Mouse (Mus musculus) liver, embryonic 11.5 days (tissue): ENCODE measurements around the gene Ccdc134. TPM values are rescaled to one million over a fixed set of nuclear protein-coding genes. Genes with fewer than 3 reads are reported as not detected.

Experiments
- ATAC-seq: fragments of 200-750 bp; cut with Nextera tagmentation; replicated peaks from 2 replicates; pipeline ENCODE4 v1.8.0; 2017; ENCODE audit warnings: moderate number of reproducible peaks, mild to moderate bottlenecking, moderate TSS enrichment, moderate library complexity; ENCODE audit not compliant: low FRiP score
- DNase-seq: peaks from one replicate; pipeline ENCODE4 v3.0.0-alpha.2; 2017; ENCODE audit warnings: low spot score
- H3K27ac ChIP-seq: fragments of 300-500 bp; sonication (generic); 2 replicates; pipeline ENCODE4 v1.5.1; 2014; ENCODE audit warnings: mild to moderate bottlenecking, low read depth, low read length, control low read depth
- H3K27me3 ChIP-seq: fragments of 300-500 bp; sonication (generic); replicated peaks from 2 replicates; pipeline ENCODE4 v1.6.1; 2014; ENCODE audit warnings: low read length, mixed read lengths; ENCODE audit not compliant: control insufficient read depth, insufficient read depth
- H3K36me3 ChIP-seq: fragments of 300-500 bp; sonication (generic); 2 replicates; pipeline ENCODE4 v1.6.1; 2014; ENCODE audit warnings: mild to moderate bottlenecking, low read length, moderate library complexity, mixed read lengths; ENCODE audit not compliant: control insufficient read depth, insufficient read depth
- H3K4me1 ChIP-seq: fragments of 300-500 bp; sonication (generic); replicated peaks from 2 replicates; pipeline ENCODE4 v1.6.1; 2014; ENCODE audit warnings: low read length, mixed read lengths; ENCODE audit not compliant: control insufficient read depth, insufficient read depth
- H3K4me2 ChIP-seq: fragments of 300-500 bp; sonication (generic); 2 replicates; pipeline ENCODE4 v1.6.1; 2014; ENCODE audit warnings: mild to moderate bottlenecking, control low read depth, moderate library complexity
- H3K4me3 ChIP-seq: fragments of 300-500 bp; sonication (generic); 2 replicates; pipeline ENCODE4 v1.5.1; 2014; ENCODE audit warnings: low read depth, low read length, control low read depth
- H3K9ac ChIP-seq: fragments of 300-500 bp; sonication (generic); 2 replicates; pipeline ENCODE4 v1.6.1; 2014; ENCODE audit warnings: low read depth, low read length, control low read depth
- H3K9me3 ChIP-seq: fragments of 300-500 bp; sonication (generic); 2 replicates; pipeline ENCODE4 v1.6.1; 2016; ENCODE audit warnings: low read length, inconsistent platforms, mixed read lengths; ENCODE audit not compliant: control insufficient read depth
- WGBS: fragments of 180-500 bp; shearing (Covaris S2); extraction: QIAGEN DNeasy Blood & Tissue Kit; methylation state at CpG from one replicate; pipeline ENCODE4 v1.1.7; 2014; 5-methylcytosine and 5-hydroxymethylcytosine counted together
- polyA plus RNA-seq: library from polyadenylated mRNA; unstranded; fragments of >200 nt; fragmentation: Nextera tagmentation; extraction: Ambion mirVana; gene quantifications from 2 replicates; pipeline ENCODE4 v1.2.1, GENCODE M21; 2014

Ccdc134 gene
- polyA plus RNA-seq, 1 experiment from 2014 or later, result 17.5 TPM

DNA sequence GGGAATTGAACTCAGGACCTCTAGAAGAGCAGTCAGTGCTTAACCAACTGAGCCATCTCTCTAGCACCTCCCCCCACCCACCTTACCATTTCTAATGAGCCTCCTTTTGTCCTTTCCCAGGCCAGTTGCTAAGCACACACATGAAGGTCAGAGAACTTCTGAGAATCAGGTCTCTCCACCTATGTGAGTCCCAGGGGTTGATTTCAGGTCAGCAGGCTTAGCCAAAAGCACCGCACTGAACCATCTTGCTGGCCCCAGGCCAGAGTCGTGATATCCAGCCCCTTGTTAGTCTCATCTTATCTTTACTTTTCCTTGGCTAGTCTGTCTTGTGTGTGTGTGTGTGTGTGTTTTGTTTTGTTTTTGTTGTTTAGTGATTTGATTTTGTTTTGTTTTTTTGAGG lies 17.7 kb downstream of the Ccdc134 start:
- Histone ChIP-seq H3K27ac (peak overlapping the region; percentile 78), H3K27me3 (no peaks in the 10 kb centered on the region), H3K4me1 (peaks cover 34% of the 10 kb centered on the region), H3K36me3 (peaks cover 4% of the 10 kb centered on the region; the same call in 1 of the 2 replicates), H3K9ac (peak overlapping the region; percentile 31; the same call in 1 of the 2 replicates), H3K4me2 (no peak overlapping the region), H3K4me3 (no peak overlapping the region), H3K9me3 (no peaks in the 10 kb centered on the region)
- no peak for DNase-seq
- ATAC-seq, result no peak
- 16% methylated on average over 2 of the region's 2 CpGs for WGBS

- peak; percentile 50 for DNase-seq
- peaks cover 35% of the 10 kb centered on the region for H3K4me1 ChIP-seq
These were observed 18.4 kb downstream of the Ccdc134 start for GRCm38 (mm10) chr15:82145851-82146769.

GRCm38 (mm10) chr15:82146770-82147610 lies 19.3 kb downstream of the Ccdc134 start, which contains the start of gene Srebf2:
Gene Srebf2 (plus strand): TSS chr15:82147181.
- H3K9ac ChIP-seq, result peak within 1 kb of the TSS; percentile 82
- no peaks in the 10 kb centered on the region; the same call in 1 of the 2 replicates for H3K36me3 ChIP-seq
- peaks cover 38% of the 10 kb centered on the region for H3K4me1 ChIP-seq
- ATAC-seq (peak; percentile 94), DNase-seq (peak; percentile 98)
- H3K4me3 ChIP-seq, result peak within 1 kb of the TSS; percentile 67
- H3K27me3 ChIP-seq, result no peaks in the 10 kb centered on the region
- under 1% methylated on average over 74 of the region's 79 CpGs for WGBS
- H3K4me2 ChIP-seq, result peak within 1 kb of the TSS; percentile 90
- no peaks in the 10 kb centered on the region for H3K9me3 ChIP-seq
- peak within 1 kb of the TSS; percentile 78 for H3K27ac ChIP-seq

More at GRCm38 (mm10) chr15:82145851-82146769, 18.4 kb downstream of the Ccdc134 start:
- Histone ChIP-seq H3K36me3 (peaks cover under 1% of the 10 kb centered on the region; the same call in 1 of the 2 replicates), H3K27me3 (no peaks in the 10 kb centered on the region), H3K4me2 (peak overlapping the region; percentile 90), H3K27ac (peak overlapping the region; percentile 78), H3K9me3 (no peaks in the 10 kb centered on the region), H3K4me3 (peak overlapping the region; percentile 67), H3K9ac (peak overlapping the region; percentile 31)
- ATAC-seq, result no peak
- WGBS, result 18% methylated on average over 11 of the region's 11 CpGs

DNA sequence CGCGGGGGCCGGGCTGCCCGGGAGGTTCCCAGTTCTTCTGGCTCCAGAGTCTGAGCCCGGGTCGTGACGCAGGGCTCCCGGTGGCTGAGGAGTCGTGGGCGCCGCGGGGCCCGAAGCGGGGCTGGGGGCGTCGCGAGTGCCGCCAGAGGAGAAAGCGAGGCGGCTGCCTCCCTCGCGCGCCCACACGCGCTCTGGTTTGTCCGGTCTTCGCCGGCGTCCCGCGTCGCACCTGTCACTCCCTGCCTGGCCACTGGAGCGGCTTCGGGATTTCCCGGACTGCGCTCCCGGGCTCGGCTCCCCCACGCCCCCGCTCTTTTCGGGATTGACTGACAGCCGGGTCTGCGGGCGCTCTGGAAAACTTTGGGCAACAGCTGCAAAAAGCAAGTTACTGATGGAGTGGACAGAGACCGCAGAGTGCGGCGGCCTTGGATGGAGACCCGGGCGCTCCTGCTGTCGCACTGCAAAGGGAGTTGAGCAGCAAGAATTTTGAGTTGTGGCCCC lies 19.9 kb downstream of the Ccdc134 start:
- peak; percentile 70 for DNase-seq
- Histone ChIP-seq H3K27me3 (no peaks in the 10 kb centered on the region), H3K27ac (peak overlapping the region; percentile 78), H3K4me1 (peaks cover 38% of the 10 kb centered on the region), H3K4me3 (peak overlapping the region; percentile 67), H3K4me2 (peak overlapping the region; percentile 90), H3K9me3 (no peaks in the 10 kb centered on the region), H3K9ac (peak overlapping the region; percentile 82), H3K36me3 (no peaks in the 10 kb centered on the region; the same call in 1 of the 2 replicates)
- ATAC-seq, result peak; percentile 6
- WGBS, result under 1% methylated on average over 34 of the region's 50 CpGs

DNA sequence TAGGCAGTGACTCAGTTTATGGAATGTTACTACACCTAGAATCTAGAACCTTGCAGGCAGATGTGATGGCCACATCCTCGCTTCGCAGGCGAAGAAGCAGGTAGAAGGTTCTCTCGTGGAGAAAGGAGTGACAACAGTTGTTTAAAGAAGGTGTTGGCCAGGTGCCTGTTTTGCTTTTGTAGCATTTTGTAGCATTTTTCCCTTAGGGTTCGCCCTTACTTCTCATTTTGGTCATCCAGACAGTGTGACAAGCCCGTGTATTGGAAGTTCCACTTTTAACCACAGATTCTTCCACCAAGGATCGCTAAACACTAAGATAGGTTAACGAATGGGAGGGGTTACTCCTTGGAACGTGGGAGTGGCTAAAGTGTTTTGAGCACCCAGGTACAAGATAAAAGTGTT lies 20.8 kb downstream of the Ccdc134 start:
- peak overlapping the region; percentile 78; the same call in 1 of the 2 replicates for H3K27ac ChIP-seq
- no peak for ATAC-seq

GRCm38 (mm10) chr15:82150042-82150441 lies 22.3 kb downstream of the Ccdc134 start:
- DNase-seq (no peak), ATAC-seq (no peak)
- Histone ChIP-seq H3K4me3 (no peak overlapping the region), H3K9ac (no peak overlapping the region), H3K4me1 (peaks cover 40% of the 10 kb centered on the region), H3K9me3 (no peaks in the 10 kb centered on the region), H3K27me3 (no peaks in the 10 kb centered on the region), H3K4me2 (no peak overlapping the region), H3K36me3 (no peaks in the 10 kb centered on the region; the same call in 1 of the 2 replicates), H3K27ac (no peak overlapping the region)

More for the DNA sequence above, 20.8 kb downstream of the Ccdc134 start:
- Histone ChIP-seq H3K4me3 (peak overlapping the region; percentile 67), H3K4me2 (peak overlapping the region; percentile 90), H3K36me3 (no peaks in the 10 kb centered on the region; the same call in 1 of the 2 replicates), H3K9me3 (no peaks in the 10 kb centered on the region), H3K27me3 (no peaks in the 10 kb centered on the region), H3K9ac (peak overlapping the region; percentile 82), H3K4me1 (peaks cover 41% of the 10 kb centered on the region)
- DNase-seq, result no peak
- WGBS, result 21% methylated on average over 9 of the region's 9 CpGs

GRCm38 (mm10) chr15:82151176-82151575 lies 23.5 kb downstream of the Ccdc134 start:
- no peak overlapping the region for H3K4me3 ChIP-seq
- H3K9ac ChIP-seq, result no peak overlapping the region
- no peaks in the 10 kb centered on the region for H3K9me3 ChIP-seq
- H3K36me3 ChIP-seq, result no peaks in the 10 kb centered on the region; the same call in 1 of the 2 replicates
- H3K4me2 ChIP-seq, result no peak overlapping the region
- H3K4me1 ChIP-seq, result peaks cover 35% of the 10 kb centered on the region
- no peak overlapping the region for H3K27ac ChIP-seq
- ATAC-seq (no peak), DNase-seq (no peak)
- H3K27me3 ChIP-seq, result no peaks in the 10 kb centered on the region
- WGBS, result 82% methylated on average over 4 of the region's 4 CpGs

GRCm38 (mm10) chr15:82152022-82152421 lies 24.3 kb downstream of the Ccdc134 start:
- Histone ChIP-seq H3K9ac (no peak overlapping the region), H3K27ac (no peak overlapping the region), H3K4me1 (peaks cover 35% of the 10 kb centered on the region), H3K36me3 (no peaks in the 10 kb centered on the region; the same call in 1 of the 2 replicates), H3K27me3 (no peaks in the 10 kb centered on the region), H3K4me3 (no peak overlapping the region), H3K4me2 (no peak overlapping the region), H3K9me3 (no peaks in the 10 kb centered on the region)
- 77% methylated on average over 12 of the region's 12 CpGs for WGBS
- no peak for ATAC-seq
- DNase-seq, result no peak
